Mouse (Mus musculus): ENCODE measurements around the gene Mcoln2.

The Mcoln2 gene

DNA sequence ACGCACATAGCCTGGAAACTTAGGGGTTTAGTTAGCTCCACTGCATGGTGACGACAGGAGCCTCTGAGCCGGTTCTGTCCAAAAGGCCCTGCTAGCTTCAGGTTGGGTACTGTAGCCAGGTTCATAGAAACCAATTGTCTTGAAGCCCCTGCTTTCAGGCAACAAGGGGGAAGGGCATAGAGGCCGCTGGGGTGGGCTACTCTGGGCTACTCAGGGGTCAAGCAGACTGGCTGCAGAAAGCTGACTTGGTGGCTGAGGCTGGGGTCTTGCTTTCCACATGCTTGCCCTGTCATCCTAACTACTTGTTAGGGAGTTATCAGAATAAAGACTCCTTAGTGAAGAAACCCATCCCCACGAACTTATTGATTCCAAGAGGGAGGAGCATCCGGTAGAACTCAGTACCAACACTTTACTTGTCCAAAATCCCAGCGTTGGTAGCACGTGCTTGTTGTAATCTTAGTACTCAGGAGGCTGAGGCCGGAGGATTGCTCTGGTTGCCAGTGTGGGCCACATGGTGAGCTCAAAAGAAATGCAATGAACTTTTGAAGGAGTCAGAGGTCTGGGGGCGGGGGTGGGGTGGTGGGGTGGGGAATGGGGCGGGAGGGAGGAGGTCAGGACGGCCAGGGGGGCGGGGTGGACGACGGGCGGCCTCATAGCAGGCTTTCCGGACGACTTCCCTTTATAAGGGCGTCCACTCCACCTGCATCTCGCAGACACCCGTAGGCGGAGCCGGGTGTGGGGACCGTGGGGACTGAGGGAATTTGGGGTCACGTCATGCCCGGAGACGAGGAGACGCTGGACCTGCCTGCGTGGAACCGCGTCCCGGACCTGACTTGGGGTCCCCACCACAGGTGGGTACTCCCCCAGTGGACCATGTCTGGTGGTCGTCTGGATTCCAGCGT is at the start of gene Mcoln2:
TSS of gene Mcoln2 (plus strand) at position 678 of the 902 bp plus-strand sequence.
- DNase-seq (ENCODE audit: low read depth), result no peak

DNA sequence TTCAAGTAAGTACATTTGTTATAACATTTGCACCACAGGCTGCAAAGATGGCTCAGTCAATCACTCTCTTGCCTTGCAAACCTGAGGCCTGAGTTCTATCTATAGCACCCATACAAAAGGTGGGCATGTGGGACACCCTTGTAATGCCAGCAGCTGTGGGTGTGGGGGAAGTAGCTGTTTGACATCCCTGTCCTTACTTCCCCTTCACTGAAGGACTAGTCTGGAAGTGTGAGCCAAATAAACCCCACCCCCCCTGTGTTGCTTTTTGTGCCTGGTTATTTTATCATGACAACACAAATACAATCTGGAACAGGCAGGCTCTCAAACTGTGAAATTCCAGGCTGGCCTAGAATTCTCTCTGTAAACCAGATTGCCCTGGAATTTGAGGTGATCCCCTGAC is 49.7 kb upstream of the Mcoln2 start:
- DNase-seq (ENCODE audit: low read depth), result no peak

DNA sequence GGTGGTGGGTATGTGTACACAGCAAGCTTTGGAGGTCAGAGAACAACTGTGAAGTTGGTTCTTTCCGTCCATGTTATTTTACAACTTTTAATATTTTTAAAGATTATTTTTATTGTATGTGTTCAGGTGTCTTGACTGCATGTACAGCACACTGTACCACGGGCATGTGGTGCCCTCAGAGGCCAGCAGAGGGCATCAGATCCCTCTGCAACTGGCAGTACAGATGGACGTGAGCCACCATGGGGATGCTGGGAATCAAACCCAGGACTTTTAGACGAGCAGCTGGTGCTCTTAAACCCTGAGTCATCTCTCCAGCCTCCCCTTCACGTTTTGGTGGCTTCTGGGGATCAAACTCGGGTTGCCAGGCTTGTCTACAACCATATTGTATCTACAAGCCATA is 47.6 kb upstream of the Mcoln2 start:
- no peak for DNase-seq (ENCODE audit: low read depth)

DNA sequence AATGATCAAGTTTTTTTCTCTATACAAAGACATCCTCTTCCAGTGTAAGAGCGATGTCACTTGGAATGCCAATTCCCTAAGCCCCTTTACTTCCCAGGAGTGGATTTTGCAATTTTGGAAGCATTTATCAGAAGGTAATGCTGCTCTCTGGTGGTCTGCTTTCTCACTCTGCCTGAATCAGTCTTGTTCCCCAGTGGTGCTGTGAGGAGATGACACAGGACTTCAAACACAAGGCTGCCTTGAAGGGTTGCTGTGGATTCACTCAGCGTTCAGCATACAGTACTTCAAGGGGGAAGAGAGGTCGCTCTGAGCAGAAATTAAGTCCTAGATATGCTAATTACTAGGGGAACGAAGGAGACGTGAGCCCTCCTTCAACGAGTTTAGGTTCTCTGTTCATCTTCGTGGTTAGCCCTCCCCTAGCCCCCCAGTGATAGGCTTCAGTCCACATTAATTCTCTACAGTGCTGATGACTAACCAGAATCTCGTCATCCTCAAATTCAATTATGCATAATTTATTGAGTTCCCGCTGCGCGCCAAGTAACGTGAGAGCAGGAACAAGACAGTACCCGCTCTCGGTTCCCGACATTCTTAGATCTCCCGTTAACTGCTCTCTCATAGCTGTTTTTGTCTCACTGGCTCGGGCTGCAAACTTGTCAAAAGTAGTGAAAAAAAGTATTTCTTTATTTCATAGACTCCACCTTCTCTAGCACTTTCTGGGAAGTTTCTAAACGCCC is 42.4 kb upstream of the Mcoln2 start:
- DNase-seq (ENCODE audit: low read depth), result no peak

DNA sequence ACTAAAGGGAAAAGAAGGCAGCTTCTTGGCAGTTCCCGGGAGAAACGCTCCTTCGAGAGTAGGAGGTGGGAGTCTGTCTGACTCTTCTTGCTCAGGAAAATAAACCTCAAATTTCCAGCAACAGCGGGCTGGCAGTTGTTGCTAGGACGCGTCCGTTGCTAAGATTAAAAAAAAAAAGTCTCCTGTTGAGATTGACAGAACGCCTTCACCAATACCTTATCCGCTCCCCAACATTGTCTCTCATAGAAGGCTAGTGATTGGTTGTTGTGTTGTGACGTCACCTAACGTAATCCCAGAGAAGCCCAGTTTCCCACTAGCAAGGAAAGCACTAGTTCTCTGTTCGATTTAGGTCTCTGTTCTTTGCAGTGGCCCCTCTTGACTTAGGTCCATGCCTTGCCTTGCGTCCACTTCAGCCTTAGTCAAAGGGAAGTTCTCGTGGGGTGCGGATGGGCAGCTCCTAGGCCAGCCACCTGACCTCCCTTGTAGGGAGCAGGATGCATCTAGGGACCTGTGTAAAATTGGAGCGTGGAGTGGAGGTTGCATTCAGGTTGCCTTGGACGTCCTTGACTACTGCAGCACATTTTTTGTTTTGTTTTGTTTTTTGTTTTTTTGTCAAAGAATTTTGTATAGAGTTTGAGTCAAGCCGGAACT is 41.6 kb upstream of the Mcoln2 start, which contains the start of gene Wdr63:
TSS of gene Wdr63 (minus strand) at position 210 of the 651 bp plus-strand sequence.
- peak; percentile 70 for DNase-seq (ENCODE audit: low read depth)

DNA sequence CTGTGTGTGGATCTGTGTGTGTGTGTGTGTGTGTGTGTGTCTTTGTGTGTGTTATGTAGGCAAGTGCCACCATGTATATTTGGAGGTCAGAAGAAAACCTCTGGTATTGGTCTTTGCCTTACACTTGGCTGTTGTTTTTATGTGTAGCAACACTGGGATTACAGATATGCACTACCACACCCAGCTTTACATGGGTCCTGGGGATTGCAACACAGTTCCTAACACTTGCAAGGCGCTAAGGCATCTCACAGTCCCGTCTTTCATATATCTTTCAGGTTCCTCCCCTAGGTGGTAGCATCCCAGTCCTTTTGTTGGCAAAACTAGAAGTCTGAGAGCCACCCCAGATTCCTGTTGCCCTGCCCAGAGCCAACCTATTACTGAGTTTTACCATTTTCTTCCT is 40.7 kb upstream of the Mcoln2 start:
- no peak for DNase-seq (ENCODE audit: low read depth)

DNA sequence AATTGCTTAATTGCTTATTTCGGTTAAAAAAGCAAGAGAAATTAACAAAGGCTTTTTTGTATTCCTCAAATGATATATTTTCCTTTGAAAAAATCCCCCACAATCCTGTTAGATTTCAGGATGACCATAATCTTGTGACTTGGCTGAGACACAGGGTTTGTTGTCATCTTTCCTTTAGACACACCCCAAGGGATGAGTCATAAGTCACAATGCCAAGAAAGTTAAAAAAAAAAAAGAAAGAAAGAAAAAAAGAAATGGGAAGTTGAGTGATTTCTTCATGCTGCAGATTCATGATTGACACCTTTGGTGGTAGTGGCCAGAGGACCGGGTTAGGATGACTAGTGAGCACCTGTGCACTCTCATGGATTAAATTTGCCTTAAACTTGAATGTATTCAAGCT is 39.3 kb upstream of the Mcoln2 start:
- DNase-seq (ENCODE audit: low read depth), result no peak

DNA sequence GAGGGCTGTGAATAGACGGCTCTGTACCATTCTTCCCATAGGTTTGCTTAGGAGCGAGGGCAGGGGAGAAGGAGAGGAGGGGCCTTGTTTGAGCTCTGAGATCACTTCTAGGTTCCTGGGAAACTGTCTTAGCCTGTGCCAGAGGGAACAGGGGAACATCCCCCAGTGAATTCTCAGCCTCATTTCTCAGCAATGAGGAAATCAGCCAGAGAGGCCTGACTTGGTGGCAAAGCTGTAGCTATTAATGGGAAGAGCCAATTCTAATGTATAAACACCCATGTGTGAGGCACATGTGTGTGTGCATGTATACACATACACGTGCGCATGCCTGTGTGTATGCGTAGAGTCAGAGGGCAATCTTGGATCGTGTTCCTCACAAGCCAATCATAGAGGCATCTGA is 38.7 kb upstream of the Mcoln2 start:
- no peak for DNase-seq (ENCODE audit: low read depth)

DNA sequence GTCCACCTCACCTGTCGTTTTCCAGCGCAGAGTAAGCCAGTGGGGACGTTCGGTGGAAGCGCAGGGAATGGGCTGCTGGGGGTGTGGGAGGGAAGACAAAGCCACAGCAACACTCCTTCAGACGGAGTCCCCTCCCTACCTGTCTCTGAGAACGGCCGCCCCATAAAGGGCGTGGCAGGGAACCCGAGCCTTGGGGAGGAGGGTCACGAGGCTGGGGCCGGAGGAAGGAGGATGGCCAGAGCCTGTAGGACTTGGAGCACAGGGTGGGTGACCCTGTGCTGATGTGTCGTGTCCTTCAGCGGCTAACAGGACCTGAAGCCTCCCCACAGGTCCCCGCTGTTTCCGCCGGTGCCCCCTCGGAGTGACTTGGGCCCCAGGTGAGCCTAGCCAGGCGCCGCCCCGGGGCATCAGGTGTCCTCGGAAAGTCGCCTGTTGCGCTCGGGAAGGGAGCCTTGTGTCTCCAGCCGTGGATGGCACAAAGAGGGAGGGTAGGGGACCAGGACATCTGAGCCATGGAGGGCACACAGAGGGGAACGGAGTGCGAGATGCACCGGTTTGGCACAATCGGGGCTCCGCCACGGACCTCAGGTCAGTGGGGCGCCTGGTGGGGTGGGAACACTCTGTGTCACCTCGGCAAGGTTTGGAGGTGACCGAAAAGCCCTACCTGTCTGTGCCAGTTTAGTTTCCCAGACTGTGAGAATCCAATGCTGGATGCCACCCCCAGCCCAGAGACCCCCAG is 32.2 kb upstream of the Mcoln2 start, which contains the start of gene Mcoln3:
TSS of gene Mcoln3 (plus strand) at position 193 of the 739 bp plus-strand sequence.
- no peak for DNase-seq (ENCODE audit: low read depth)

DNA sequence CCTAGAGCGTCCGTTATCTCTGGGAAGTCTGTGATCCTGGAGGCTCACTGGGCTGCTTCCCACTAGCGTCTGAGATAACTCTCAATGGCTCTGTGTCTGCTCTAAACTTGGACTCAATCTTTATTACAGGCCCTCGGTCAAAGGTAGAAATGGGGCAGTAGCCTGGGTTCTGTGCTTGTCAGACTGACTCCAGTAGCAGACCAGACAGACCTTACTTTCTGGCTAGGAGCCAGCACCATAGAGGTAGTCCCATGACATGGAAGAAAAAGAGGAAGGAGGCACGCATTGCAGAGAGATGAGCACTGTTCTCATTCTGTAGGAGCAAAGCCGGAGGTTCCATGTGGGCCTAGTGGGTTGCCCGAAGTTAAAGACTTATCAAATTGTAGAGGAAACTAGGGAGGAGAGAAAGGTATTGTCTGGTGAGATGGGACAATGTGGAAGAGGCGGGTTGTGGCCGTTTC is 31.6 kb upstream of the Mcoln2 start:
- DNase-seq (ENCODE audit: low read depth), result no peak

DNA sequence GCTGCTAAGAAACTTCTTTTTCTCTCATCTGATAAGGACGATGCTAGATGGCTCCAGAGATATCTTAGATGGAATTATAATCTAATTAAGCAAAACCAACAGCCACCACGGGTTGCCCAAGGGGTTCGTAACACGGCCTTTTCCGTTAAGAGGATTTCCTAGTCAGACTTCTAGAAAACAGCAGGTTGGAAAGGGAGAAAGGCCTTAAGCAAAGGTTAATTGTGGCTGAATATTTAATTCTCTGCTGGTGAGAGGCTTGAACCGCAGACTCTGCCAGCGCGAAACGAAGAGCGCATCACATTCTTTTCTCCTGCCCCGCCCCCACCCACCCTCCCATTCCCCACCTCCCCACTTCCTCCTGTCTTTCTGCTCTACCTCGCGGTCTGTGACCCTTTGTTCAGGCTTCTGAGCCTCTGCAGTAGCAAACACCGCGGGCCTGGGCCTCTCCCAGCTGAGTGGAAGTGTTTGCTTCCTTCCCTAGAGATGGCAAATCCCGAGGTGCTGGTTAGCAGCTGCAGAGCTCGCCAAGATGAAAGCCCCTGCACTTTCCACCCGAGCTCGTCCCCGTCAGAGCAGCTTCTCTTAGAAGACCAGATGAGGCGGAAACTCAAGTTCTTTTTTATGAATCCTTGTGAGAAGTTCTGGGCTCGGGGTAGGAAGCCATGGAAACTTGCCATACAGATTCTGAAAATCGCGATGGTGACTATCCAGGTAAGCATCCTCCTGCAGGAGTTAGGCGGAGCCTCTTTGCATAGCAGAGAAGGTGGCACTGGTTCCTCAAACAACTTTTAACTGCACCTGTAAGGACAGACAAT is 28.1 kb upstream of the Mcoln2 start:
- DNase-seq (ENCODE audit: low read depth), result no peak

DNA sequence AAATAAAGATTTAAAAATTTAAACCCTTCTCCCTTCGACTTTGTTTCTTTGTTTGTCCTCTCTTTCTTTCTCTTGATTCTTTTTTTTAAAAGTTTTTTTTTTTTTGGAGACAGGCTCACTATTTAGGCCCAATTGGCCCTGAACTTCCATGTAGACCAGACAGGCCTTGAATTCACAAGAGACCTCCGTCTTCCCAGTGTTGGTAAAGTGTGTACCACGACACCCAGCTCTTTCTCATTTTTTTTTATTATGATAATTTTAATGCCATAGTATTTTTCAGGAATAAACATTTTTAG is 27.6 kb upstream of the Mcoln2 start:
- no peak for DNase-seq (ENCODE audit: low read depth)

DNA sequence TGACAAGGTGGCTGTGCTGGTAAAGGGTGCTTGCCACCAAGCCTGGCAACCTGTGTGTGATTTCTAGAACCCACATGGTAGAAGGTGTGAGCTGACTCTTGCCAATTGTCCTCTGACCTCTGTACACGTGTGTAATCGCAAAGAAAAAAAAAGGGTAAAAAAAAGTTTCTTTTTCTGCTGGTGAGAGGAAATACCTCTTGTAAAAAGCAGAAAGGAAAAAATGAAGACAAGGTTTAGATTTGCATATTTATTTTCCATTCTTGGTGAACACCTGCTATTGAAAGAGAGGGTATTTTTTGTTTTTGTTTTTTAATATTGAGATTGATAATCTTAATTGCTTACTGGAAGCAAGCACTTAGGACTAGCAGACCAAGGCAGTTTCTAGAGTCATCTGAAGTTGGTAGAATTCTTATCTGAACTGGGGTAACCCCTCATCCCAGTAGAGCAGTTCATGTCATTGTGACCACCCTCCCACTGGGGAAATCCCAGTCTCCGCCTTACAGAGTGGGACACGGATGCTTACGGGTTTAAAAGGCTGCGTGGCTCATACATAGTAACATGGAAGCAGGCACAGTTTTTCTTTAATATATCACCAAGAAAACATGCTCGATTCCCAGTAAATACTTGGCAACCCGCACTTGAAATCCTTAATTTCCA is 26.7 kb upstream of the Mcoln2 start:
- no peak for DNase-seq (ENCODE audit: low read depth)

DNA sequence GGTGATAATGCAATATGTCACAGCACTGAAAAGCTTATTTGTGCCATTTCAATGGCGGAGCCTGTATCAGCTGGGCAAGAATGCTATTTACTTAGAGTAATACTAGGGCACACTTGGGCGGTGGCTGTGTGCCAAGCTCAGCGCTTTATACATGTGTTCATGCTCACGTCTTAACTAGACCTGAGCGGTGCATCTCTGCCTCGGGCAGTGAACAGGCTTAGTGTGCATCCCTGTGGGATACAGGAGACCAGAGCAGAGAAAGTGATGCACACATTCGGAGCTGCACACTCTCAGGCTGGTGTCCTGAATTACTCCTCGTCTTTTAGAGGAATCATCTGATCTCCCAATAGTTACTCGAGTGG is 26.2 kb upstream of the Mcoln2 start:
- no peak for DNase-seq (ENCODE audit: low read depth)

DNA sequence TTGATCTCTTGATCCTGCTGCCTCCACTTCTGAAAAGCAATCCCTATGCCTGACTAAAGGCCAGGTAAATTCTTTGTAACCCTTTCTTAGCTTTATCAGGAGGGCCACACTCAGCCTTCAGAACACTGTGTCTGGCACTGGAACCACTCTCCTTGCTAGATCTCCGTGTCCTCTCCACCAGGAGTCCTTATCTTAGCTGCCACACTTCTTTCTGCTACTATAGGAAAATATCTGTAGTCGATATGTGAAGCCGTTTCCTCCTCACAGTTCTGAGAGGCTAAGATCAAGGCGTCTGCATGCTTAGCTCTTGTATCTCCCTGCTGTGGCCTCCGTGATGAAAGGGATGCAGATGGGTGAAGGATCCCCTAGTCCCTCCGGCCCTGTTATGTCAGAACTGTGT is 22.4 kb upstream of the Mcoln2 start:
- peak; percentile 35 for DNase-seq (ENCODE audit: low read depth)

DNA sequence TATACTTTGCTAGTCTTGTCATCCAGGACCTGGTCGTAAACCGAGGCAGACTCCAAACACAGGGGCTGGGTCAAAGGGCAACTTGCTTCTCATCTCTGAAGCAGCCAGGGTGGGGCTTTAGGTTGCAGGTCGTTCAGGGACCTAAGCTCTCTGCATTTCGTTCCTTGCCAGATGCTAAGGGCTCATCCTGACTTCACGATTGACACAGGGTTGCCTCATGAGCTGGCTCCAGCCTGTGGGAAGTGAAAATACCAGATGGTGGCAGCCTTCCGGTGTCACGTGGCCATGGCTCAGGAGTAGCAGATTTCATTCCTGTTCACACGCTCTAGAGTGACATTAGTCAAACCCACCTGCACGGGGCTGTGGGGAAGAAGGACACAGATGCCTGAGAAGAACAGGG is 14.8 kb upstream of the Mcoln2 start:
- DNase-seq (ENCODE audit: low read depth), result no peak

DNA sequence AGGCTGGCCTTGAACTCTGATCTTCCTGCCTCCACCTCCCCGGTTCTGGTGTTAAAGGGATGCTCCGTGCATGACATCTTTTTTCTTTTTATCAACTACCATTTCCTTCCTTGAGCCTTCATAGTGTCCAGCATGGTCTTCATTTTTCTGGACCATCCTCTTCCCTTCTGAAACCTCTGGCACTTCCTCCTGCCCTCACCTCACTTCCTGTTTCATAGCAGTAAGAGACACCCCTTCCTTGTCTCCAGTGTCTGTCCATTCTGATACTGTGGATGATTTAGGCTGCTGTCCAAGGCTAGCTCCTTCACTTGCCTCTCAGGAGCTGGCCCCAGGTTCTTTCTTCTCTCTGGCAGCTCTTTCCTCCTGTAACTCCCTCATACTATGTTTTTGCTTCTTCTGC is 14.2 kb upstream of the Mcoln2 start:
- DNase-seq (ENCODE audit: low read depth), result no peak

DNA sequence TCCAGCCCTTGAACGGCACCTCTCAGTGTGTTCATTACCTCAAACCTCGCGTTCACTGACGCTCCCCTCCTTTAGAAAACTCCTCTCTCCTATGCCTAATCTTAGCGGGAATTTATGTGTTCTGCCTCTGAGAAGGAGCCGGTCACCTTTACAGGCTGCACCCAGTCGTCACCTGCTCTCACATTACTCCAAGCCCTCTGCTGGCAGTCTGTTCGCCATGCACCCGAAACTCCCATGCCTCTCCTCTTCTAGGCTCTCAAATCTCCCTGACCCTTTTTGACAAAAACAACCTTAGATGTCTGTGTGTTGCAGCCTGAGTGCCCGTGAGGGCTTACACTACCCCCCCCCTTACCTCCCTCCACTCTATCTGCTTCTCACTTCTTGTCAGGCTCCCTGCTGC is 13.2 kb upstream of the Mcoln2 start:
- DNase-seq (ENCODE audit: low read depth), result no peak

DNA sequence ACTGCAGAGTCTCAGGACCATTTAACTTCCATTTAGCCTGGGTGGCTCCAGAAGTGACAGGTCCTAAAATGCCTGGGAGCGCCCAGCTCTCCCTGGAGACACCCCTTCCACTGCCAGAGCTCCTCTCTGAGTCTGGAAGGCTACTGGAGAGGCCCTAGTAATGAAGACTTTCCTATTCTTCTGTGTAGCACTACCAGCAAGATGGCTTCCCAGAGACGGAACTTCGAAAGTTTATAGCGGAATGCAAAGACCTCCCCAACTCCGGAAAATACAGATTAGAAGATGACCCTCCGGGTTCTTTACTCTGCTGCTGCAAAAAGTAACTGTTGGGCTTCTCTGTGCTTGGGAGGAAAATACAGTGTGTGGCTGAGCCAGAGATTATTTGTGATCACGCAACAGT is 9.4 kb upstream of the Mcoln2 start:
- DNase-seq (ENCODE audit: low read depth), result no peak

DNA sequence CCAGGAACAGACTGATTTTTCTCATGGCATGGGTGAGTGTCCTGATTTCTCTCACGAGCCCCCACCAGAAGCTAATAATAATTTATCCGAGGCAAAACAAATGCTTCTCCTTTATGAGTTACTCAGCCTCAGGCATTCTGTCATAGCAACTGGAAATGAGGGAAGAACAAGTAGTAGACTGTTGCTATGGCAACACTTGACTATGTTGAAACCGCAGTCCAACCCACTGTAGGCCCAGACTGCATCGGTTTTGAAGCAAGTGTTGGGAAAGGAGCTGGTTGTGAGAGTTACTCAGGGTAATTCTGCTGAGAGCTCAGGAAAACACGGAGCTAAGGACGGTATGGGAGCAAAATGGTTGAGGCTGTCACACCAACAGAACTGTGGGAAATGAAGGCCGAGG is 7.1 kb upstream of the Mcoln2 start:
- no peak for DNase-seq (ENCODE audit: low read depth)

DNA sequence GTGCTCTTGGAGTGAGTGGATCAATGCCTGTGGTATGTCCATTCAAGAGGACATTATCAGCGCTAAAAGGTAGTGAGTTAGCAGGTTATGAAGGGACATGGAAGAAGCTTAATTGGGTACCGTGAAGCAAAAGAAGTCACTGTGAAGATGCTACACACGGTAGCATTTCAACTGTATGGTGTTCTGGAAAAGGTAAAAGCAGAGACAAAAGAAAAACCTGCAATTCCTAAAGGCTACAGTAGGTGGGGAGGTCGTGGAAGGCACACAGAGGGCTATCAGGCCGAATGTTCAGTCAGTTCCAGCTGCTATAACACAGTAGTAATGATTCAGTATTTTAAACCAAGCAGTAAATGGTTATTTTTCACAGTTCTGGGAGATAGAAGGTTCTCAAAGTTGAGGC is 4.1 kb upstream of the Mcoln2 start:
- no peak for DNase-seq (ENCODE audit: low read depth)

Measured in c-Kit-positive CD71-positive TER-119-negative erythroid progenitor cells, embryonic 14.5 days (primary cell).